Mouse (Mus musculus) midbrain, embryonic 16.5 days (tissue): Measurements from ENCODE around the gene Tbc1d4. TPM values are rescaled to one million over a fixed set of nuclear protein-coding genes. Genes with fewer than 3 reads are reported as not detected.

Experiments
- ATAC-seq: fragments of 200-750 bp; cut with Nextera tagmentation; 2 replicates; pipeline ENCODE4 v1.8.0; 2017; ENCODE audit warnings: moderate TSS enrichment
- H3K27ac ChIP-seq: fragments of 300-500 bp; sonication (generic); 2 replicates; pipeline ENCODE4 v1.5.1; 2014; ENCODE audit warnings: mild to moderate bottlenecking, low read length, mixed read lengths
- H3K27me3 ChIP-seq: fragments of 300-500 bp; sonication (generic); 2 replicates; pipeline ENCODE4 v1.6.1; 2014; ENCODE audit warnings: low read depth, low read length, mixed read lengths; ENCODE audit not compliant: control insufficient read depth, insufficient read depth
- H3K36me3 ChIP-seq: fragments of 300-500 bp; sonication (generic); 2 replicates; pipeline ENCODE4 v1.6.1; 2014; ENCODE audit warnings: mild to moderate bottlenecking, low read length, moderate library complexity, mixed read lengths; ENCODE audit not compliant: control insufficient read depth, insufficient read depth
- H3K4me1 ChIP-seq: fragments of 300-500 bp; sonication (generic); 2 replicates; pipeline ENCODE4 v1.6.1; 2014; ENCODE audit warnings: mild to moderate bottlenecking, low read length, mixed read lengths; ENCODE audit not compliant: control insufficient read depth, insufficient read depth
- H3K4me2 ChIP-seq: fragments of 300-500 bp; sonication (generic); 2 replicates; pipeline ENCODE4 v1.6.1; 2014; ENCODE audit warnings: mild to moderate bottlenecking, low read length, mixed read lengths
- H3K4me3 ChIP-seq: fragments of 300-500 bp; sonication (generic); 2 replicates; pipeline ENCODE4 v1.5.1; 2014; ENCODE audit warnings: low read depth, mild to moderate bottlenecking, low read length, moderate library complexity, mixed read lengths
- H3K9ac ChIP-seq: fragments of 300-500 bp; sonication (generic); 2 replicates; pipeline ENCODE4 v1.6.1; 2014; ENCODE audit warnings: low read depth, low read length, mixed read lengths
- H3K9me3 ChIP-seq: fragments of 300-500 bp; sonication (generic); replicated peaks from 2 replicates; pipeline ENCODE4 v1.6.1; 2014; ENCODE audit warnings: mild to moderate bottlenecking, low read length, mixed read lengths; ENCODE audit not compliant: control insufficient read depth, poor library complexity, severe bottlenecking
- WGBS: fragments of 180-500 bp; shearing (Covaris S2); extraction: QIAGEN DNeasy Blood & Tissue Kit; methylation state at CpG from one replicate; pipeline ENCODE4 v1.1.7; 2014; 5-methylcytosine and 5-hydroxymethylcytosine counted together
- polyA plus RNA-seq: library from polyadenylated mRNA; unstranded; fragments of >200 nt; fragmentation: Nextera tagmentation; extraction: Ambion mirVana; gene quantifications from 2 replicates; pipeline ENCODE4 v1.2.1, GENCODE M21; 2015

The Tbc1d4 gene
- polyA plus RNA-seq, 1 experiment from 2014 or later, result 8.1 TPM

DNA sequence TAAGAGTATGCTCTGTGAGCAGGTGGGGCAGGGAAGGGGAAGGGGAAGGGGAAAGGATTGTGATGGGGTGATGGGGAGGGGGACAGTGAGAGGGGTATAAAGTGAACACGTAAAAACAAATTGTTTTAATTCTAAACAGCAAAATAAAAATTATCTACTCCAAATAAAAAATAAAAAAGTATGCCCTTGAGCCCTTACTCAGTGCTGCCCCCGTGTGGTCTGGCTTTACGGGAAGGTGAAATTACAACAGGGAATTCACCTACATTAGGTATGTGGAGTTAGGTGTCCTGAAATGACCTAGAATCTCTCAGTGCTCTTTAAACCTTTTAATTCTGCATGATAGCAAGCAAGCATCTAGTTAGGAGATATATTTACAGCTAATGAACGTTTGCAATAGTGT is 126.7 kb downstream of the Tbc1d4 start:
- H3K4me2 ChIP-seq, result no peak overlapping the region
- WGBS, result 43% methylated on average over 4 of the region's 4 CpGs
- no peak overlapping the region for H3K4me3 ChIP-seq
- no peaks in the 10 kb centered on the region for H3K4me1 ChIP-seq
- H3K9me3 ChIP-seq, result no peaks in the 10 kb centered on the region
- H3K9ac ChIP-seq, result no peak overlapping the region
- H3K36me3 ChIP-seq, result no peaks in the 10 kb centered on the region
- no peak overlapping the region for H3K27ac ChIP-seq
- ATAC-seq, result no peak
- no peaks in the 10 kb centered on the region for H3K27me3 ChIP-seq

DNA sequence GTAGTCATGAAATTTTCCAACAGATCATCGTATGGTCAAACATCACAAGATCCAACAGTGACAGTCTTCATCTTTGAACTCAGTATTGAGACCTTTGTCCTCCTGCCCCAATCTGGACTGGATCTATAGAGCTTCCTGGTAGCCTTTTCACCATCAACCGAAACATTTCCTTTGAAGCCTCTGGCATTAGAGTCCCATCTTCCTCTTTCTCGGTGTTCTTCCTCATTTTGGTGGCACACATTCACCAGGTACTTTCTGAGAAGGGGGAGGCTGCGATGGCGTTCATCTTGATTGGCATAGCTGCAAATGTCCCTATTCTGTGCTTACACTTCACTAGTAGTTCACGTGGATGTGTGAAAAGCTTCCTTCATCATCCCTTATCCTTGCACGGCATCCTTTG is 127.8 kb downstream of the Tbc1d4 start:
- H3K4me1 ChIP-seq, result no peaks in the 10 kb centered on the region
- no peaks in the 10 kb centered on the region for H3K9me3 ChIP-seq
- no peaks in the 10 kb centered on the region for H3K27me3 ChIP-seq
- H3K9ac ChIP-seq, result no peak overlapping the region
- no peak overlapping the region for H3K4me3 ChIP-seq
- no peak for ATAC-seq
- H3K4me2 ChIP-seq, result no peak overlapping the region
- no peak overlapping the region for H3K27ac ChIP-seq
- no peaks in the 10 kb centered on the region for H3K36me3 ChIP-seq
- WGBS, result 89% methylated on average over 7 of the region's 7 CpGs

DNA sequence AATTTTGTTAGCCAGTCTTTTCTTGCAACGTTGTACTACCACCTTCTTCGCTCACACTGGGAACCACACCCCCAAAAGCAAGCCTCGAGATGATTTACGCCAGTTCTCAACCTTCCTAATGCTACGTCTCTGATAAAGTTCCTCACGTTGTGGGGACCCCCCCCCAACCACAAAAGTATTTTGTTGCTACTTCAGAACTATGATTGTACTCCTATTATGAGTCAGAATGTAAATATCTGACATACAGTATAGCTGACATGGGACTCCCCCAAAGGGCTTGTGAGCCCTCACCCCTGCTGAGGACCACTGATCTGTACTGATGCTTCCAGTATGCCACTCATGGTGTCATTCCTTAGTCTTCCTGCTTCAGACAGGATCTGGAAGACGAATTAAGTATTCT is 128.4 kb downstream of the Tbc1d4 start:
- Histone ChIP-seq H3K9me3 (no peaks in the 10 kb centered on the region), H3K4me1 (no peaks in the 10 kb centered on the region), H3K4me3 (no peak overlapping the region), H3K4me2 (no peak overlapping the region), H3K9ac (no peak overlapping the region), H3K27me3 (no peaks in the 10 kb centered on the region), H3K36me3 (no peaks in the 10 kb centered on the region), H3K27ac (no peak overlapping the region)
- ATAC-seq, result no peak
- WGBS, result 92% methylated on average over 7 of the region's 7 CpGs

DNA sequence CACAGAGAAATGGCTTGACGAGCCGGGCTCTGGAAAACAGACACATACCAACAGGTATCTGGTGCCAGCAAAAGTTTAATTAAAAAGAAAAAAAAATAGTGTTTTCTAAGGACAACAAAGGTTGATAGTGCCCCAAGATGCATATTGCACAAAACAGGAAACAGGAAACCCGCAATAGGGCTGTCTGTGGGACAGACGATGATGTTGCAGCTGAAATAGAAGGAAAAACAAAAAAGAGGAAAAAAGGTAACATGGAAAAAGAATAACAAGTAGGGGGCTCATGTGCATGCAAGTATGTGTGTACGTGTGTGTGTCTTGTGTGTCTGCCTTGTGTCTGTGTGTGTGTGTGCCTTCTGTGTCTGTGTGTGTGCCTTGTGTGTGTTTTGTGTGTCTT is 131.2 kb downstream of the Tbc1d4 start:
- no peak overlapping the region for H3K4me3 ChIP-seq
- H3K9me3 ChIP-seq, result peaks cover 4% of the 10 kb centered on the region; the same call in 1 of the 2 replicates
- no peak overlapping the region for H3K4me2 ChIP-seq
- no peak overlapping the region for H3K9ac ChIP-seq
- 92% methylated on average over 5 of the region's 5 CpGs for WGBS
- H3K4me1 ChIP-seq, result no peaks in the 10 kb centered on the region
- H3K27ac ChIP-seq, result no peak overlapping the region
- no peak for ATAC-seq
- no peaks in the 10 kb centered on the region for H3K27me3 ChIP-seq
- H3K36me3 ChIP-seq, result no peaks in the 10 kb centered on the region

DNA sequence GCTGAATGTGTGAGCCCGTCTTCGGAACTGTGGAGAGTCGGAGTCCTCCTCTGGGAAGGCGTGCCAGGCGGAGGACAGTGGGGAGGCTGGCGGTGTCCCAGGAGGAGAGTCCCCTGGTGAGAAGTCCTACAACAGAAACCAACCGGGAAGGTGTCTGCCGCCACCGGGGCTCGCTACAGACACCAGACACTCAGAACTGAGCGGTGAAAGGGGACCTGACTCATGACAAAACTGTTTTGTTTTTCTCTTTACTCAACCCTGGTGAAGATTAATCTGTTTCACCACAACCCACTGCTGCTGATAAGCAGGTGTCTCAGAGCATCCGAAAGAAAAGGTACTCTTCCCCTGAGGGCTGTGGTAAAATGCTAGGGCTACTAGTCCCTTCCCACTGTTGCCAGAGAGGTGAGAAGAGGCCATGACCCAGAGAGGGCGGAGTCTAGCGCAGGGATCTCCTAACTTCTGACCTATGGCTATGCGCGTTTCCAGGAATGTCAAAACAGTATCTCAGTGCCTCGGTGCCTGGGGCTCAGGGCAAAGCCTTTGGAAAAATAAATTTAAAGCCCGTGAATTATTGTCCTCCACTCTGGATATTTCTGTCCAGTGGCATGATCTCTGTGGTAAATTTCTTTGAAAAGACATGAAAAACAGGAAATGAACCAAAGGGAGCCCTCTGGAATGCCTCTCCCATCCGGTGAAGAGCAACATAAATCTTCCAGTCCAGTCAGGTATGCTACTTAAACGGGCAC is 131.7 kb downstream of the Tbc1d4 start:
- WGBS, result 81% methylated on average over 20 of the region's 20 CpGs
- Histone ChIP-seq H3K36me3 (no peaks in the 10 kb centered on the region), H3K9ac (no peak overlapping the region), H3K27me3 (no peaks in the 10 kb centered on the region), H3K4me3 (no peak overlapping the region), H3K27ac (no peak overlapping the region), H3K4me1 (no peaks in the 10 kb centered on the region), H3K9me3 (peaks cover 4% of the 10 kb centered on the region; the same call in 1 of the 2 replicates), H3K4me2 (no peak overlapping the region)
- ATAC-seq, result no peak

DNA sequence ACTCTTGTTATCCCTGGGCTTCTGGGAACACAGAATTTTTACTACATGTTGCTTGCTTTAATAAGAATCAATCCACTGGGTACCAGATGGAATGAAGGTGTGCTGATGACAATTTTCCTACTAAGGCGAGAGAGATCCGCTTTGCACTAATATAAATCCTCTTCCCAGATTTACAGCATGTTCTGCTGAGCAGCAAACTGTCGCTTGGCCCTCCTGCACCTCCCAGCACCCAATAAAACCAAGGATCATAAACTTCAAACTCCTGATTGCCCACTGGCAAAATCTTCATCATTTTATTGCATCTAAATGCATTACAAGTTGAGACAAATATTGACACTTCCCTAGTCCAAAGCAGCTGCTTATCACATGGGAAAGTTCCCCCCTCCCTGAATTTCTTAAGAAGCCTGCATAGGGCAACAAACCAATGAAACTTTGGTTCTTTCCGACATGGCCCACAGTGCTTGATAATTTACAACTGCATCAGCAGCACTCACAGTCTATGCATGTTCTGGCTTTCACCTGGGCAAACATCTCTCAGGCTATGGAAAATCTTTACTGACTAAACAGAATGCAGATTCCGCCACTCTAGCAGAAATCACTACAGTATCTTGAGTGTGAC is 139.4 kb downstream of the Tbc1d4 start:
- WGBS, result 94% methylated on average over 5 of the region's 5 CpGs
- Histone ChIP-seq H3K36me3 (no peaks in the 10 kb centered on the region), H3K27me3 (no peaks in the 10 kb centered on the region), H3K9me3 (peaks cover 4% of the 10 kb centered on the region; the same call in 1 of the 2 replicates), H3K4me2 (no peak overlapping the region), H3K27ac (no peak overlapping the region), H3K9ac (no peak overlapping the region), H3K4me1 (no peaks in the 10 kb centered on the region), H3K4me3 (no peak overlapping the region)
- no peak for ATAC-seq

DNA sequence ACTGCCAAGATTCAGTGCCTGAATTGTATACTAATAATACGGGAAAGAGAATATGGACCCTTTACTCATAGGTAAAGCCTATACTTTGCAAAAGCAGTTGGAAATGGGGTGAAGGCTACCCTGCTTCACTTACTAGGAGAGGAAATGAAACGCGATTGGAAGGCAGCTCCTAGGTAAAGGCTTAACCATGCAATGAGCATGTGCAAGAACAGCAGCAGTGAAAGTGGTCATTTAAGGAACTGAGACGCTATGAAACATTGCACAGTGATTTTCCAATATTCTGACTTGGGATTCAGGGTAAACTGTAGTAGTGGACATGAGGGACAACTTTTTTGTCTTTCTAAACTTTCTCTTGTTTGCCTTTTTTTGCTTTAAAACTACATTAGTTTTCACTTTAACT is 140.8 kb downstream of the Tbc1d4 start:
- H3K27ac ChIP-seq, result no peak overlapping the region
- no peak for ATAC-seq
- 93% methylated on average over 4 of the region's 4 CpGs for WGBS
- H3K36me3 ChIP-seq, result no peaks in the 10 kb centered on the region
- H3K27me3 ChIP-seq, result no peaks in the 10 kb centered on the region
- H3K4me3 ChIP-seq, result no peak overlapping the region
- H3K9me3 ChIP-seq, result no peaks in the 10 kb centered on the region
- no peaks in the 10 kb centered on the region for H3K4me1 ChIP-seq
- H3K9ac ChIP-seq, result no peak overlapping the region
- H3K4me2 ChIP-seq, result no peak overlapping the region

DNA sequence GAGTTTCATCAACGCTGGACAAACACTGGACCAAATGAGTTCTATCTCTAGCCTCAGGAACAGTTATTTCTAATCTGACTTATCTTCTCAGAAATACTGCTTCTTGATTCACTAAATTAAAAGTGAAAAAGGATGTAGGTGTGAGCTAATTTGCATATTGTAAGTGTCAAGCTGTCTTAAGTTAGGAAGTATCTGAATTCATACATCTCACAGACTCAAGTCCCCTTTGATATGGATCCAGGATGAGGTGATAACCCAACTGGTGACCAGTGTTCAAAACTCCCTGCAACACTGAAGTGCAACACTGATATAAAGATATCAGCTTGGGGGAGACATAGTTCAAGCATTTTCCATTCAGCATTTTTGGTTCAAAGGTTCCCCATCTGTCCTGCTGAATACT is 141.5 kb downstream of the Tbc1d4 start:
- H3K27me3 ChIP-seq, result no peaks in the 10 kb centered on the region
- H3K4me3 ChIP-seq, result no peak overlapping the region
- H3K4me2 ChIP-seq, result no peak overlapping the region
- H3K4me1 ChIP-seq, result no peaks in the 10 kb centered on the region
- no peak overlapping the region for H3K27ac ChIP-seq
- no peaks in the 10 kb centered on the region for H3K9me3 ChIP-seq
- WGBS, result 95% methylated on average over 1 of the region's 1 CpGs
- ATAC-seq, result no peak
- H3K9ac ChIP-seq, result no peak overlapping the region
- H3K36me3 ChIP-seq, result no peaks in the 10 kb centered on the region

DNA sequence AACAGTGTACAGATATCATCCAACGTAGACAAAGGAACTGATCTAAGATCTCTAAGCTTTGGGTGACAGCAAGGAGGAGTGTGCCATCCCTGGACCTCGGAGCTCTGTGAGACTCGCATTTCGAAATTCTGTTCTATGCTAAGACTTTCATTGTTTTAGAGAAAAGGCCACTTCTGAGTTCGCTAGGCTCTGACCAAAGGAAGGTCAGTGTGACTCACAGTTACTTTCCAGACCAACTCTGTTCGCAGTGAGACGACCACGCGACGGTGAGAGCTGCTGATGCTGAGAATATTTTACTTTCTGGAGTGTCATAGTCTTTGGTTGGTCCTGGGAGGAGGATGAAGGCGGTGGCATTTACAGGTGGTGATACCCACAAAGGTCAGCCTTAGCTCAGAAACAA is 142.5 kb downstream of the Tbc1d4 start:
- Histone ChIP-seq H3K27ac (no peak overlapping the region), H3K9me3 (no peaks in the 10 kb centered on the region), H3K27me3 (no peaks in the 10 kb centered on the region), H3K4me1 (no peaks in the 10 kb centered on the region), H3K36me3 (no peaks in the 10 kb centered on the region), H3K9ac (no peak overlapping the region), H3K4me3 (no peak overlapping the region), H3K4me2 (no peak overlapping the region)
- 92% methylated on average over 11 of the region's 11 CpGs for WGBS
- ATAC-seq, result no peak
